Mouse (Mus musculus) heart, adult 2 months (tissue): ENCODE measurements around the gene Gm28042. TPM values are rescaled to one million over a fixed set of nuclear protein-coding genes. Genes with fewer than 3 reads are reported as not detected.

Experiments
- DNase-seq, 2 experiments: peaks; one replicate each; pipeline ENCODE4 v3.0.0; 2021
- H3K27ac ChIP-seq: fragments of 200-600 bp; 2 replicates; pipeline ENCODE4 v1.8.1; 2022
- H3K27me3 ChIP-seq: fragments of 200-500 bp; 2 replicates; pipeline ENCODE4 v1.6.1; 2012; ENCODE audit warnings: mild to moderate bottlenecking, low read length, inconsistent platforms, mixed read lengths; ENCODE audit not compliant: control insufficient read depth, insufficient read depth
- H3K36me3 ChIP-seq: fragments of 200-500 bp; 2 replicates; pipeline ENCODE4 v1.6.1; 2012; ENCODE audit warnings: low read length, inconsistent platforms; ENCODE audit not compliant: control insufficient read depth, insufficient read depth
- H3K4me1 ChIP-seq: fragments of 200-500 bp; 2 replicates; pipeline ENCODE4 v1.6.1; 2011; ENCODE audit warnings: low read length; ENCODE audit not compliant: control insufficient read depth, insufficient read depth
- H3K4me3 ChIP-seq: fragments of 200-600 bp; 2 replicates; pipeline ENCODE4 v1.8.1; 2022
- H3K79me2 ChIP-seq: fragments of 200-500 bp; replicated peaks from 2 replicates; pipeline ENCODE4 v1.6.1; 2012; ENCODE audit warnings: mild to moderate bottlenecking, inconsistent platforms, low read length, moderate library complexity, mixed read lengths; ENCODE audit not compliant: control insufficient read depth, insufficient read depth
- H3K9ac ChIP-seq: fragments of 200-500 bp; 2 replicates; pipeline ENCODE4 v1.6.1; 2012; ENCODE audit warnings: low read depth, mild to moderate bottlenecking, control low read depth, inconsistent platforms, low read length, mixed read lengths
- CTCF ChIP-seq: fragments of 200-600 bp; IDR thresholded peaks from 2 replicates; pipeline ENCODE4 v1.8.1; 2022; ENCODE audit warnings: antibody characterized with exemption, mild to moderate bottlenecking, moderate library complexity
- EP300 ChIP-seq: fragments of 200-500 bp; IDR thresholded peaks from 2 replicates; pipeline ENCODE4 v1.6.1; 2011; ENCODE audit warnings: low read depth, low read length, control low read depth; ENCODE audit not compliant: insufficient read depth
- POLR2A ChIP-seq: fragments of 200-500 bp; IDR thresholded peaks from 2 replicates; pipeline ENCODE4 v1.6.1; 2011; ENCODE audit warnings: mild to moderate bottlenecking, low read depth, low read length, control low read depth; ENCODE audit not compliant: insufficient read depth
- WGBS: fragments of 180-500 bp; shearing (Covaris S2); methylation state at CpG from one replicate; pipeline ENCODE4 v1.1.7; 2018; 5-methylcytosine and 5-hydroxymethylcytosine counted together
- intact Hi-C: fragments of 180-260 bp; cut with DNase I; formaldehyde crosslinking; loops from one replicate; pipeline ENCODE4 v1.15.1; 2025
- long read RNA-seq: library from polyadenylated mRNA; stranded (forward); transcript quantifications from one replicate; pipeline ENCODE4 v2.0.0, GENCODE M21; 2021
- polyA plus RNA-seq: library from polyadenylated mRNA; depleted of rRNA; stranded (reverse); fragments of >200 nt; gene quantifications from 2 replicates; pipeline ENCODE4 v1.2.3, GENCODE M21; 2012; rRNA removed
- total RNA-seq, 2 experiments: library from RNA; stranded (reverse); gene quantifications; 2 replicates each; pipeline ENCODE4 v1.2.3; 2021

Gene Gm28042
- total RNA-seq (under 1 TPM; 0.55 to 0.77 TPM), polyA plus RNA-seq (2.2 and 6.2 TPM in 2 replicates)
- long read RNA-seq, partial matches to known transcripts: 0 of 2 reads
- long read RNA-seq, other reads (novel, unspliced or antisense): 2 of 2 reads

- TF ChIP-seq EP300: 0 out of 2 replicates have a peak, but pooled peaks have one; percentile 6
- peak; percentile 46 for TF ChIP-seq CTCF
- TF ChIP-seq POLR2A: peak; percentile 65
Measured at GRCm38 (mm10) chr2:120026984-120027949, at the start of gene Gm28042, which contains the start of gene Jmjd7. TSS of gene Gm28042 (plus strand) at chr2:120027493. TSS of gene Jmjd7 (plus strand) at chr2:120027483.

GRCm38 (mm10) chr2:119980343-119980986 lies 46.8 kb upstream of the Gm28042 start:
- no peak overlapping the region for H3K9ac ChIP-seq
- DNase-seq: no peak
- H3K36me3 ChIP-seq: peaks cover 2% of the 10 kb centered on the region; the same call in 1 of the 2 replicates
- TF ChIP-seq POLR2A: no peak
- TF ChIP-seq EP300: no peak
- no peak for TF ChIP-seq CTCF
- no peaks in the 10 kb centered on the region for H3K27me3 ChIP-seq
- no peak overlapping the region for H3K4me3 ChIP-seq
- H3K4me1 ChIP-seq: peaks cover 4% of the 10 kb centered on the region
- intact Hi-C loops: no loop called here
- no peaks in the 10 kb centered on the region; the same call in 1 of the 2 replicates for H3K79me2 ChIP-seq
- H3K27ac ChIP-seq: no peak overlapping the region
- WGBS: 88% methylated on average over 7 of the region's 7 CpGs

More at GRCm38 (mm10) chr2:120026984-120027949, at the start of gene Gm28042, which contains the start of gene Jmjd7:
- peak; percentile 93 to 94 for DNase-seq
- Histone ChIP-seq H3K4me1 (peaks cover 2% of the 10 kb centered on the region), H3K9ac (peak within 1 kb of the TSS; percentile 73), H3K79me2 (no peaks in the 10 kb centered on the region), H3K36me3 (no peaks in the 10 kb centered on the region), H3K27ac (peak within 1 kb of the TSS; percentile 79), H3K4me3 (peak within 1 kb of the TSS; percentile 92), H3K27me3 (no peaks in the 10 kb centered on the region)
- 5% methylated on average over 50 of the region's 50 CpGs for WGBS
- intact Hi-C loops: loop anchor here (5.0 kb wide), 1 partner anchor 55 kb away; the partner anchor contains the start of gene Mapkbp1

- peaks cover 4% of the 10 kb centered on the region for H3K4me1 ChIP-seq
- 80% methylated on average over 2 of the region's 2 CpGs for WGBS
Measured at GRCm38 (mm10) chr2:119981631-119982030, 45.7 kb upstream of the Gm28042 start.

GRCm38 (mm10) chr2:119985871-119986270 lies 41.4 kb upstream of the Gm28042 start:
- H3K36me3 ChIP-seq: peaks cover 2% of the 10 kb centered on the region; the same call in 1 of the 2 replicates
- intact Hi-C loops: no loop called here
- H3K79me2 ChIP-seq: no peaks in the 10 kb centered on the region; the same call in 1 of the 2 replicates
- no peak overlapping the region for H3K27ac ChIP-seq
- no peaks in the 10 kb centered on the region for H3K27me3 ChIP-seq
- DNase-seq: no peak
- H3K4me1 ChIP-seq: no peaks in the 10 kb centered on the region; the same call in 1 of the 2 replicates
- no peak overlapping the region for H3K9ac ChIP-seq
- no peak overlapping the region for H3K4me3 ChIP-seq
- no peak for TF ChIP-seq POLR2A
- TF ChIP-seq EP300: no peak
- TF ChIP-seq CTCF: no peak
- 70% methylated on average over 8 of the region's 8 CpGs for WGBS

More at GRCm38 (mm10) chr2:119981631-119982030, 45.7 kb upstream of the Gm28042 start:
- Histone ChIP-seq H3K9ac (no peak overlapping the region), H3K4me3 (no peak overlapping the region), H3K27me3 (no peaks in the 10 kb centered on the region), H3K79me2 (no peaks in the 10 kb centered on the region), H3K27ac (no peak overlapping the region), H3K36me3 (peaks cover 2% of the 10 kb centered on the region; the same call in 1 of the 2 replicates)
- no peak for DNase-seq
- no peak for TF ChIP-seq CTCF
- no peak for TF ChIP-seq POLR2A
- no peak for TF ChIP-seq EP300
- intact Hi-C loops: no loop called here

GRCm38 (mm10) chr2:119986369-119986768 lies 40.9 kb upstream of the Gm28042 start:
- intact Hi-C loops: no loop called here
- TF ChIP-seq POLR2A: no peak
- TF ChIP-seq CTCF: no peak
- no peak for TF ChIP-seq EP300
- no peak overlapping the region for H3K27ac ChIP-seq
- H3K4me1 ChIP-seq: no peaks in the 10 kb centered on the region; the same call in 1 of the 2 replicates
- H3K79me2 ChIP-seq: no peaks in the 10 kb centered on the region; the same call in 1 of the 2 replicates
- H3K36me3 ChIP-seq: peaks cover 2% of the 10 kb centered on the region; the same call in 1 of the 2 replicates
- H3K9ac ChIP-seq: no peak overlapping the region
- WGBS: 55% methylated on average over 6 of the region's 6 CpGs
- no peak overlapping the region for H3K4me3 ChIP-seq
- H3K27me3 ChIP-seq: no peaks in the 10 kb centered on the region
- no peak for DNase-seq
